Mouse (Mus musculus) thymus, postnatal 10 days (tissue): ENCODE data around the gene Xrcc6.
"Not testable (repeated sequence)": the region's sequence is repeated elsewhere in the genome, so short reads cannot be mapped to it uniquely, and the experiment has no call there.

Experiments
- DNase-seq, 2 experiments: peaks; one replicate each; pipeline ENCODE4 v3.0.0; 2021; ENCODE audit warnings: low spot score in 2 of 2

The Xrcc6 gene

DNA sequence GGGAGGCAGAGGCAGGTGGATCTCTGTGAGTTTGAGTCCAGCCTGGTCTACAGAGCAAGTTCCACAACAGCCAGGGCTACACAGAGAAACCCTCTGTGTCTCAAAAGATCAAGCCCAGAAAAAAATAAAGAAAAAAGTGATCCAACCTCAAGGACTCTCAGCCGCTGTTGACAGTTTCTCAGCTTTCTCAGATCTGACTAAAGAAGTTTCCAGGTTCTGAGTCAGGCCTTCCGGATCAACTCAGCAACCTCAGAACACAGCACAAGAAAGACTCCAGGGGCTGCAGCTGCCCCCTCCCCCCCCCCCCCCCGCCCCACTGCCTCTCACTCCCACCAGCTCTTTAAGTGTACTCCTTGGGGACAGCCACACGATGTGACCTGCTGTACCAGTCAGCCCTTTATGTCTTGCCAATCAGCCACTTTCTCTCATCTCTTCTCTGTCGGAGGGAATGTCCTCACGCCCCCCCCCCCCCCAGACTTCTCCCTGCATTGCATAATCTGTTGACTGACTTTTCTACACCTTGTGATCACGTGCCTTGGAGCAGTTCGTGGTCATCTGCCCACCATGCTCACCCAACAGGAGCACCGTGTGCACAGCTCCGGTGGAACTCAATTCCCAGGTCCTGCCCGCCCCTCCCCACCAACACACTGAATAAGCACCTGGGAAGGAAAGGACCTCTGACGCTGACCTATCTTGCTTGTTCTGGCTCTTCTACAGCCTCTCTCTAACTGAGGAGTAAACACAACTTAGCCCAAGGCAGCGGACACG, 21.4 kb upstream of the Xrcc6 start:
- no peak for DNase-seq

DNA sequence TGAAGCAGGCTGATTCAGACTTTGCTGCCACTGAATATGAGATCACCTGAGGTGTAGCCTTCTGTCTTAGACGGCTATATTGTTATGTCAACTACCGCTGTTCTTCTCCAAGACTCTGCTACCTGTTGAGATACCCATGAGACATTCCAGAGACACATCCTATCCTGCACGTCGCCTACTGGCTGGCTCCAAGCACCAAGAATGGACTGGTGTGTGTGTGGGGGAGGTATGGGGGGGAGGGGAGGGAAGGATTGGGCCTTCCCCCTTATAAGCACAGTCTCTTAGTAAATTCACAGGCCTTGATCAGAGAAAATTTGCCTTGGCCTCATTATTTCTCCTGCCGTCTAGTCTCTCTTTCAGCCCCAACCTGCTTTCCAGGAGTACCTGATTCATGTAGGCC, 19.8 kb upstream of the Xrcc6 start:
- no peak for DNase-seq

DNA sequence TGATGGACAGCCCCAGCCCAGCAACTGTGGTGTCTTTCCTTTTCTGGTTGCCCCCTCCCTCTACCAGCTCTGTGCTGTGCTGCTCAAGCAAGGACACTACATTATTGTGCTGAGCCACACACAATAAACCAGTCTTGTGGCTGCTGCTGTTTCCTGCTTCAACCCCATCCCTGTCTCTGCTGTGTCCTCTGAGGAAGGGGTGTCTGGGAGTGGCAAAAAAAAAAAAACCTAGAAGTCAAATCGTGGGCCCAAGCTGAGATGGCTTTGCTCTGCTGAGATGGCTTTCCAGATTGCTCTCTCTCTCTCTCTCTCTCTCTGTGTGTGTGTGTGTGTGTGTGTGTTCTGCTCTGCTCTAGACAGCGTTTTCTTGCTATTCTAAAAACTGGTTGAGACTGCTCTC, 19.2 kb upstream of the Xrcc6 start:
- DNase-seq, result no peak

DNA sequence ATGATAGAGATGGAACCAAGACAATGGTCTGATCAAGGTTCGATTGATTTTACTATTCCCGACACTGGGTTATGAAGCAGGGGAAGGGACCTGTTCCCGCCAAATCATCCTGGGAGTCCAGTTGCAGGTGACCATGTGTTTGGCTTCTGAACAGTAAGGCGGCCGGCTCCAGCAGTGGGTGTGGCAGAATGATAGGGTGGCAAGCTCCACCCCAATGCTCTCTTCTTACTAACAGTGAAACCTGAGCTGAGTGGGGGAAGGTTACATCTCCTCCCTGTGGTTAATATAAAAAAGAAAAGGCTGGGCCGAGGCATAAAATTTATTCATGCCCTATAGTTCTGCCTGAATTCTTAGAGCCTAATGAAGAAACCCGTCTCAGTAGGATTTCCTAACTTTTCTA, 18.5 kb upstream of the Xrcc6 start:
- no peak for DNase-seq

DNA sequence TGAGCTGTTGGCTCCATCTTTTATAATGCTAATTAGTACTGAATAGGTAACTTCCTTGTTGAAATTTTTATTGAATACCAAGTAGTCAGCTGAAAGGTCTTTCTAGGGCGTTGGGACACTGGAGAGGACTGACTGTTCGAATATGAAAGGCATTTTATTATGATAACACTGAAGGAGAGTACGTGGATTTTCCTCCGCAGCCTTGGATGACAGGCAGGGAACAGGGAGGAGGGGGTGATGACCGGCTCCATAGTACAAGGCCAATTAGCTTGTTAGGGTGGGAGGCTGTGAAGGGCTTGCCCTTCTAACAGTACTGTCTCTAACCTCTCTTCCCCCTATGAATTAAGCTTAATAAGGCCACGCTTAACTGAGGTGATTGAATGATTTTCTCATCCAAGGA, 18.0 kb upstream of the Xrcc6 start:
- not testable (repeated sequence) for DNase-seq

DNA sequence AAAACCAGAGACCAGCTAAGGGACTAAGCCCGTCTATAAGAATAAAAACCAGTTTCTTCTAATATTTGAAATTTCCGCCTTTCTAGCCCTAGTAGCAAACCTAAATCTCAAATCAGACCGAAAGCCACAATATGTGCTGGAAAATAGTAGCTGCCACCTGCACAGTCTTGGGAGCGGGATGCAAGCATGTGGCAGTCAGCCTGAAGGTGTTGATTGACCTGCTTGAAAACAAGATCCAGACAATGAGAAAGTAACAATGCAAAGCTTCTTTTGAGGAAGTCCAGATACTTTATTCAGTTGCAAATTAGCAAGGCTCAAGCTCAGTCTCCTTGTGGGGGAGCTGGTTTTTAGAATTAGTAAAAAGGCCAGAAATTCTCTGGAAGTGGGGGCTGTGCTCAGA, 17.1 kb upstream of the Xrcc6 start:
- not testable (repeated sequence) for DNase-seq

DNA sequence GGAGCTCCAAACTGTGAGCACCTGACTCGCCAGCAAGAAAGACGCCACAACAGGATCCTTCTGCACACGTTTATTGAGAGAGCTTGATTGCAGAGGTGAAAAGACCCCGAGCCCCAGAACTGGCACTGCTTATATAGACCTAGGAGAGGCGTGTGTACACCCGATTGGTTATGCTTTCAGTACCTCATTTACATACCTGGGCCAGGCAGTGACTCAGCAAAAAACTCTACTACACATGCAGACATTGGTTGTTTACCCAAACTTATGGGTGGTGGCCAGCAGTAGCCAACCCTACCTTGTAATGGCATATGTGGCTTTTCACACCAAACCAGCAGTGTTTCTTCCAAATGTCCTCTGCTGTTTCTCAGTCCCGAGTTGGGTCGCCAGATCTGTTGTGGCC, 12.5 kb upstream of the Xrcc6 start:
- DNase-seq, result not testable (repeated sequence)

DNA sequence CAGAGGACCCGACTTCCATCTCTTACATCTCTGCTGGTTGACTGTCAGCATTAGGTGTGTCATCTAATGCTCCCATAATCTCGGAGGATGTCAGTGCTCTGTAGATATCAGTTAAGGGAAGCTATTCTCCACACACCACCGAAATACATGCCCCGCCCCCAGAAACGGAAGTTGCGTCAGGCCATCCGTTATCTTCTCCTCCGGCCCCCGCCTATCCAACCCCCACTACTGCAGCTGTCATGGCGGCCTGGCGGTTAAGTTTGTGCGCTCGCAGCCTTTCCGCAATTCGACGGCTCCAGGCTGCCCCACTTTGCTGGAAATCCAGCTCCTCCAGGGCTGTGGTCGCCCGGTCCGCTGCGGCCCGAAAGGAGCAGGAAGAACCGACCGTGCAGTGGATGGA, 7.3 kb upstream of the Xrcc6 start, which contains the start of gene 1700029P11Rik:
1700029P11Rik (plus strand) TSS at position 220 of the 400 bp plus-strand sequence.
- no peak for DNase-seq

DNA sequence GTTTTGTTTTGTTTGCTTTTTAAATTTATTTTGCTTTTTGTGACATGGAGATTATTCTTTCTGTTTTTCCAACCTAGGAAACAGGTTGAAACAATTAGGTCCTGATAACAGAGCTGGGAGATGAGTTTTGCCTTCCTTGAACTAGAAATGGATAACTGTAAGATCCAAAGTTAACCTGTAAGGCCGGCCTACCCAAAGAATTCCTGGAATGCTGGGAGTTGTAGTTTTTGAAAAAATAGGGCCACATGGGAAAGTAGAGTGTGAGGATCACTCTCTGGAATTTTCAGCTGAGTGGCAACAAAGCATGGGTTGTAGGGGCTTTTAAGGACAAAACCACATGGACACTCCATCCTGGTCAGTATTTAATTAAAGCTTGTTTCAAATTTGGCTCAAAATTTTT, 5.5 kb upstream of the Xrcc6 start:
- no peak for DNase-seq

DNA sequence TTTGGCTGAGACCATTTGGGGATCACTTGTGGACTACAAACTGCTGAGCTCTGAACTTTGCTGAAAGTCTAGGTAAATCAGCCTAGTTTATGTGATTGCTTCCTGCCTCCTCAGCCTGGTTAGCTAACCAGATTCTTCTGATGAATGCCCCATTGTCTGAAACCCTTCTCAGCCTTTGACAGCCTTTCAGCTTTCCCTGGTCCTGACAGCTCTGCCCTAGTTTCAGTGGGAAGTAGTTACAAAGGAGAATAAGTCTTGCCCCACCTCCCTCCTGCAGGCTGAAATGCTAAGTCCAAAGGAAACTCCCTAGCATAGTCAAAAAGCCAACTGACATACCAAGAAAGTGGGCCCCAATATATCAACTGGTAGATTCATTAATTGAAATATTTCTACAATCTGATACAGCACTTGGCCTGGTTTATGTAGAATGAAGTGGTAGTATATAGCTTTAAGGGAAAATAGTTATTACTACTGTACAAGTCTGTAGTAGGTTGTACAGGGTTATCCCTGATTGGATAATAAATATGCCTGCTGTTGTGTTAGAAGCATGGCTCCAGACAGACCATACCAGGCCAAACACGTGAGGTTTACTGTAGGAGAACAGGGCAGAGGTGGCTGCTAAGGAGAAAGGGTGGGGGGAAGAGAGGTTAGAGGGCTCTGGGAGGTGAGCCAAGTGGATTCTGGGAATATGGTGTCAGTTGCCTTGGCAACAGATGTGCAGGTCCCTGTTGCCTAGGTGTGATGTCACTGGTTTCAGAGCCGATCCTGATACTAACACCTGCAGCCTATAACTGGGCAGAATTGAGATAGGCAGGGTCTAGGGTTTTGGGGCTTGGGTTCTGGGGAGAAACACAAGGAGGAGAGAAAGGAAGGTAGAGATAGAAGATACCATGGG, 2.1 kb upstream of the Xrcc6 start:
- DNase-seq, result no peak

DNA sequence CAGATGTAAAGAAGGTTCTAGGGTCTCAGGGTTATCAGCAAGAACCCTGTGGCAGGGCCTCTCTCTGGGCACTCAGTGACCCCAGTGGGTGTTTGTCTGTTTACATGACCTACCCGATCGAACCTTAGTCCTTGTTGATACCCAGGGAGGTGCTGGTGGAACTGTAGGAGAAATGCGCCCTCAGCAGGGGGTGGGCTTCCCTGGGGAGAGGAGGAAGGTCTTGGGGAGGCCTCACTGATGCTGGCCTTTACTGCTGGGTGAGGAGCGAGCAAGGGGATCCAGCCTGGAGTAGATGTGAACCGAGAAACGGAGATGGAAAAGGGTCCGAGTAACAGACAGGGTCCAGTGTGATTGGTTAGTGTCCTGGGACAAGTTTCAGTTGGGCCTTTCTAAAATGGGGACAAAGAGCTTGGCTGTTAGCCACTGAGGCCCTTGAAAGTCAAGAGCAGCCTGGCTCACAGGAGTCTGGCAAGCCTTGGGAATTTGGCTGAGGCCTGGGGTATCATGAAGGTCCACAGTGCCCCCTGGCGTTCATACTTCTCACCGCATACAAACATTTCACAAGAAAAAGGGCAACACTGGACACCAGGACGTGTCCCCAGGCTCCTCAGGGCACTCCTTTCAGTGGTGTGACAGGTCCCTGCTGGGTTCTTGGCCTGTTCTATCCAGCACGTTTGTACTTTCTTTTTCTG, 1.9 kb downstream of the Xrcc6 start:
- peak; percentile 27 to 73 for DNase-seq

DNA sequence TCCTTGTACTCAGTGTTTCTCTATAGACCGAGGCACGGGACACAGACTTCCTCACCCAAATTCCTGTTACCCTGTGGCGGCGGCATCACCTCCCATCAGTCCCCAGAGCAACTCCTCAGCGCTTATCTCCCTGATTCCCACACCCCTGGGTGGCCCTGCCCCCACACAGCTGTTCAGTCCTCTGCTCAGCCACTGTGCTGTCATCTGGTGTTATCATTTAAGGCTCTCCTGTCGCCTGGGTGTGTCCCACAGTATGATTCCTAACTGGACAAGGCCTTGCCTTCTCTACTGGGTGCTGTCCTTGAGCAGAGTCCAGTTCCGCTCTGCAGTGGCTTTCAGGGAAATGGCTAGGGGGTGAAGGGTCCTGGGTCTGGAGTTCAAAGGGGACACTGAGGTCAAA, 2.9 kb downstream of the Xrcc6 start:
- no peak for DNase-seq

DNA sequence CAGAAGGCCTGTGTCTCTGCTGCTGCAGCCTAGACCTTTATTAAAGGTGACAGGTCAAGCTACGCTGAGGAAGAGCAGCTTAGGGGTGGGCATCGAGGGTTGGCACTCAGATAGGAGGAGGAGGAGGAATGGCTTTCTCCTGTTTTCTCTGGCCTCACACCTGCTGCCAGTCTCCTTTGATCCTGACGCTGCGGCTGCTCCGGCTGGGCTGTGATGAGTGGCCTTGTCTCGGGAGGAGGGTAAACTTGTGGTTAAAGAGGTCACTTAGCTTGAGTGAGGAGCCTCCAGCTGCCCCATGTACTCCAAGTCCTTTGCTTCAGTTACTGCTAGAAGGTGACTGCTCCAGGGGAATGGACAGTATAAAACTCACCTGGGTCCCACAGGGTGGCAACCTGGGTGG, 6.4 kb downstream of the Xrcc6 start:
- no peak for DNase-seq

DNA sequence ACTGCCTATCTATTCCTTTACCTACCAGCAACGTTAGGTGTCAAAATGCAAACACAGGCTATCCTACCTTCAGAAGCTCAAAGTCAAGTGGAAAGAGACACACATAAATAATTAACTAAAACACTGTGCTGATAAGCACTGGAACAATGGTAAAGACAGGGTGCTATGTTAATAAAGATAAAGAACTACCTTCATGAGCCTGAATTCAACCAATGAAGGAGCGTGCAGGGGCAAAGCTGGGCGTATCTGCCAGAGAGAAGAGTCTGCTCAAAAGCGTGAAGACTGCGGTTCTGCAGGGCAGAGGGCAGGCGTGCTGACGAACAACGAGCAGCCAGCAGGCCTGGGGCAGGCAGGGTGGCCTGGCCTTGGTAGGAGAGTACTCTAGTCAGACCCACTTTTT, 16.6 kb downstream of the Xrcc6 start:
- no peak for DNase-seq

DNA sequence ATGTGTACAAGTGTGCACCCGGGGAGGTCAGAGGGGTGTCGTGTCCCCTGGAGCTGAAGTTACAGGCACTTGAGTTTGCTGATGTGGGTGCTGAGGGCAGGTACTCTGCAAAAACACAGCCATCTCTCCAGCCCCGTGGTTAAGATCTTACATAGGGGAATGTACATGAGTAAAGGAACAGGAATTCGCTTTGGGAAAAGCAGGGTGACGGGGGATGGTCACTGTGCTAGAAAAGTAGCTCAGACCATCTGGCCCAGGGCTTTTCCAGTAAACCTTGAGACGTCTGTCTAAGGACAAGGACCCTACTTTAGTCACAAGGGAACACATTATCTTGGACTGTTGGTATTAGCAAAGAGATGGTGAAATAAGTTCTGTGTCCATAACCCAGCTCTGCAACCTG, 24.3 kb downstream of the Xrcc6 start:
- no peak for DNase-seq

DNA sequence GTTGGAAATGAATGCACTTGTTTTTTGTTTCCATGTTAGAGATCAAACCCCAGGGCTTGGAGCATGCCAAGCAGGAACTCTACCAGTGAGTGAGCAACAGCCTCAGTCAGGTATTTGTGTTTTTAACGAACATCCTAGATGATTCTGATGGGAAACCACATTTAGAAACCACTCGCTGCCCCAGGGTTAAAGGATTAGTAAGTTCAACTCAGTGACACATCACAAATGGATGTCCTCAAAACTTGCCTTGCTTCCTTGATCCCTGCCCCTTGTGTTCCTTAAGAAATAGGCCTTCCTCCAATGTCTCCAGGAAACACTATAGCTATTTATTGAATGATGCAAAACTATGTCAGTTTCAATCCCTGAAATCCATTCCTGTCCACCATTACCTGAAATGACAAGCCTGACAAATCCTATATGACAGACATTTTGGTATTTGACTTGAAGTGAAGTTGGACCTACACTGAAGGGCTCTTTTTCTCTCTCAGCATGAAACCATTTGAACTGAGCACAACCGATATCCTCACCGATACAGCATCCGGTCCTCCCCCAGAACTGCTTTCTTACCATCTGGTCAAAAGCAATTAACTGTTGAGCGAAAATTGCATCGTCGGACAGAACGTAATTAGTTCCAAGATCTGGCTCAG, 27.2 kb downstream of the Xrcc6 start:
- DNase-seq, result no peak

DNA sequence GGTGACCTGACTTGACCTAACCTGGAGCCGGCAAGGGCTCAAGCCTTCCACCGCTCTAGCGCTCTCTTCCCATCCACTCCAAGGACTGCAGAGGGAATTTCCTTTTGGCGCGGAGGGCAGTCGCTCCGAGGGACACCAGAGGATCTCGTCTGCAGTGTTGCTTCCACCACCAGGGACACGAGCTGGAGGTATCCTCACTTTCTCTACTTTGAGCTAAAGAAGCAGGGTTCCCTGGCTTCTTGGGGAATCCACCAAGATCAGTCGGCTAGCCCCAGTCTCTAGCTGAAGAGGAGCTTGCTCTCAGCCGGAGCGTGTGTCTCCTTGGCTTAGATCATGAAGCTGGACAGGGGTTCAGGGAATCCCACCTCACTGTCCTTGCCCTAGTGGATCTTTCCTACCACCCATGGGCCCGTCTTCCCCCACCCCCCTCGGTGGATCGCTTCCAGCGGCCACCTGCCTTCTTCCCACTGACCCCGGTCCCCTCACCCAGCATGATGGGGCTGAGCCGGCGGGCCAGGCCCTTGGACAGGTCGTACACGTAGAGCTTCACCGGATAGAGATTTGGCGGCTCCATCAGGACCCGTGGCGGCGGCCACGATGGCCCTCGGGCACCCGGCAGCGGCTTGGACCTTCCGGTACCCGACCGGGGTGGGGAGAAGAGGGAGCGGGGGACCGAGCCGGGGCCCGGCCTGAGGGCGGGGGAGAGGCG, 27.9 kb downstream of the Xrcc6 start:
- no peak for DNase-seq

DNA sequence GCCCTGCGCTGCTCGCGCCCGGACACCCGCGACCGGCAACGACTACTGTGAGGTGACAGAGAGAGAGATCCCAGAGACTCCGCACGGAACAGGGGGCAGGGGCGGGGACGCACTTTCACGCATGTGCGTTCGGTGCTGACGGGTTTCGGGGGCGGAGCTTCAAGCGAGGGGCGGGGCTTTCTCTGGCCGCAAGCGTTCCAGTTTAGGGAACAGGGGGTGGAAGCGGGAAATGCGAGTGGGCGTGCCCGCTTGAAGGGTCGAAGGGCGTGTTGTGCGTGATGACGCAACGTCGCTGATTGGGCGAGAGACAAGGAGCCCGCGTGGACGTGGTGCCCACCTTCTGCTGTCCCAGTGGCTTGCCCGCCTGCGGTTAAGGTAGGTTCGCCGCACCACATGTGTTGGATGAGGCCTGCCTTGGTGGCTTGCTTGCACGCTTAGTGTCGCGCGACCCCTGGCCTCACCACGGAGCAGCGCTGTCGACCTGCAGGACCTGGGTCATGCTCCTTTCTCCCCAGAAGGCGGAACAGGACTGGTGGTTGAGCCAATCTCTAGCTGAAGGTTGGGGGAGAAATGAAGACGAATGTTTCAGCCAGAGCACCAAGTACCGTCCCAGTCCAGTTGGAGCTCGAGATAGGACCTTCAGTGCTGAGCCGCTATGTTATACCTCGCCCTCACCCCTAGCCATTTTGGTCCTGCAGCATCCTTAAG, 28.6 kb downstream of the Xrcc6 start:
- peak; percentile 100 for DNase-seq

DNA sequence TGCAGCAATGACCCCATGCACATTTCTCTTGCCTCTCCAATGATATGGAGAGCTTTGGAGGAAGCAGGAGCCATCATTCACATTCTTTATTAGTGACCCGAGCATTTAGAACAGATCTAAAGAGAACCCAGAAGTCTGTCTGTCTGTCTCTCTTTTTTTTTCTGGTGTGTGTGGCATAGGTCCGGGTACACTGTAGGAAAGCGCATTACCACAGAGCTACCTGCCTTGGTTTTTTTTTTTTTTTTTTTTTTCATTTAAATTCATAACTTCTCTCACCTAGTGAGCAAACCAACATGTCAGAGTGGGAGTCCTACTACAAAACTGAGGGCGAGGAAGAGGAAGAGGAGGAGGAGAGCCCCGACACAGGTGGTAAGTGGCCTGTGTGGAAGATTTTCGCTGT, 29.2 kb downstream of the Xrcc6 start:
- DNase-seq, result no peak

DNA sequence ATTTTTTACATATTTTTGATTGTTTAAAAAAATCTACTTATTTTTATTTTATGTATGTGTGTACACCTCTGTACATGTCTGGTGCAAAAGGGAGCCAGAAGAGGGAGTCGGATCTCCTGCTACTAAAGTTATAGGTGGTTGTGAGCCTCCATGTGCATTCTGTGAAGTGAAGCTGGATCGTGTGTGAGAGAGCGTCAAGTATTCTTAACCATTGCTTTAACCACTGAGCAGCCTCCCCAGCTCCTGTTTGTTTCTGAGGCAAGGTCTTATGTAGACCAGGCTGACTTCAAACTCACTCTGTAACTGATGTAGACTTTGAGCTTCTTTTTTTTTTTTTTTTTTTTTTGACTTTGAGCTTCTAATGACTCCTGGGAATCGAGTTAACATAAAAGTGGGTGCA, 29.8 kb downstream of the Xrcc6 start:
- DNase-seq, result no peak

DNA sequence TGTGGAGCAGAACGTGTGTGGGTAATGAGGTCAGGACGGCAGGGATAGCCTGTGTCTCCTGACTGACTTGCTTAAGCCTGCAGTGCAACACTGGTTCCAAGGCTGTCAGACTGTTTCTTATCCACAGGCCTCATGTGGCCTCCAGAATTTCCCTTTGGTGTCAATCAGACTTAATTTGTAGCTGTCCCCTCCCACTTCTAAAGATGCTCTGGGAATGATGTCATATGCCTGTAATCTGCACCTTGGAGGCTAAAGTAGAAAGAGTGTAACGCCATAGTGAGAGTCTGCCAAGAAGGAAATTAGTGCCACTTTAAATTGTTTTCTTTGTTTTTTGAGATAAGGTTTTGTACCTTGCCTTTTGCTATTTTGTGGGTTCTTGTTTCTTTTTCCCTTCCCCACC, 31.7 kb downstream of the Xrcc6 start:
- no peak for DNase-seq
